Mouse (Mus musculus): Measurements from ENCODE around the gene Iars2.

DNA sequence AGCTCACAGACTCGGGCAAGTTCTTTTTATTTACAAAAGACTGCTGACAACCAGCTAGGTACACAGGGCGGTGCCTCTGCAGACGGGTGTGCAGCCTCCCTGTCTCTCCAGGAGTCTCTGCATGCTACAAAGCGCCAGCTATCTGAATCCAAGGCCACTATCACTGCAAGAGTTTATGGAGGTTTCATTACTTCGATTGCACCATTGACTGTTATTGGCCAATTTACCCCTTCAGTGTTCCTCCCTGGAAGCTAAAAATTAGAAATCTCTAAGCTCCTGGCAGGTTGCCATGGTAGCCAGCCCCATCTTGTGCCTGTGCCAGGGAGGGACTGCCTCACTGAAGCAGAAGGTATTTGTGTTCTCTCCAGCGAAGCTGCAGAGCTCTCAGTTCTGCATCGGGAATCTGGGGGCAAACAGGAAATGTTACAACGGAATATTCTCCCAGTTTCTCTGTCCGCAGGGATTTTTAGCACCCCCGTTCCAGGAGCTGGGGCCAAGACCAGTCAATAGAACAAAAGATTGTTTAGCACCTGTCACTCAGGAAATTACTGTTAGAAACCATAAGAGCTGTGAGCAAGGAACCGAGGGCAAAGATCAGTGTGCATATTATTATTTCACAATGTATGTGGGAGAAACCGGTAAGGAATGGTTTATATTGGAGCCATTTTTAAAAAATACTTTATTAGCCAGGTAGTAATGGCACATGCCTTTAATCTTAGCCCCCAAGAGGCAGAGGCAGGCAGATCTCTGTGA lies 75.9 kb downstream of the Iars2 start:
- TF ChIP-seq POLR2A (IDR thresholded peaks at IDR 0.05; ENCODE audit: low read depth, low read length), result no peak
- TF ChIP-seq CTCF (IDR thresholded peaks at IDR 0.05; ENCODE audit: extremely low read depth, insufficient read length, insufficient replicate concordance, low read depth, low read length), result no peak
